Mouse (Mus musculus) intestine, embryonic 14.5 days (tissue): Measurements from ENCODE around the gene Lmod3. TPM values are rescaled to one million over a fixed set of nuclear protein-coding genes. Genes with fewer than 3 reads are reported as not detected.

Experiments
- ATAC-seq: fragments of 200-750 bp; cut with Nextera tagmentation; replicated peaks from 2 replicates; pipeline ENCODE4 v1.8.0; 2017; ENCODE audit warnings: low read depth, moderate number of reproducible peaks, moderate TSS enrichment, moderate library complexity; ENCODE audit not compliant: low FRiP score, low TSS enrichment
- DNase-seq: peaks from one replicate; pipeline ENCODE4 v3.0.0-alpha.2; 2018; ENCODE audit warnings: low spot score
- H3K27ac ChIP-seq: fragments of 300-500 bp; sonication (generic); 2 replicates; pipeline ENCODE4 v1.5.1; 2014; ENCODE audit warnings: low read depth, mild to moderate bottlenecking, control low read depth
- H3K27me3 ChIP-seq: fragments of 300-500 bp; sonication (generic); replicated peaks from 2 replicates; pipeline ENCODE4 v1.6.1; 2014; ENCODE audit warnings: low read length, control low read depth; ENCODE audit not compliant: control insufficient read depth, insufficient read depth
- H3K36me3 ChIP-seq: fragments of 300-500 bp; sonication (generic); 2 replicates; pipeline ENCODE4 v1.6.1; 2014; ENCODE audit warnings: low read length, control low read depth; ENCODE audit not compliant: control insufficient read depth, insufficient read depth
- H3K4me1 ChIP-seq: fragments of 300-500 bp; sonication (generic); replicated peaks from 2 replicates; pipeline ENCODE4 v1.6.1; 2014; ENCODE audit warnings: low read length, control low read depth, mixed read lengths; ENCODE audit not compliant: control insufficient read depth, insufficient read depth
- H3K4me2 ChIP-seq: fragments of 300-500 bp; sonication (generic); 2 replicates; pipeline ENCODE4 v1.6.1; 2014; ENCODE audit warnings: low read length
- H3K4me3 ChIP-seq: fragments of 300-500 bp; sonication (generic); 2 replicates; pipeline ENCODE4 v1.5.1; 2014; ENCODE audit warnings: low read depth, low read length, control low read depth, mixed read lengths
- H3K9ac ChIP-seq: fragments of 300-500 bp; sonication (generic); 2 replicates; pipeline ENCODE4 v1.6.1; 2014; ENCODE audit warnings: mild to moderate bottlenecking, low read length
- H3K9me3 ChIP-seq: fragments of 300-500 bp; sonication (generic); 2 replicates; pipeline ENCODE4 v1.6.1; 2016; ENCODE audit warnings: low read length, control low read depth; ENCODE audit not compliant: control insufficient read depth
- WGBS: fragments of 180-500 bp; shearing (Covaris S2); extraction: QIAGEN DNeasy Blood & Tissue Kit; methylation state at CpG from one replicate; pipeline ENCODE4 v1.1.7; 2014; 5-methylcytosine and 5-hydroxymethylcytosine counted together
- polyA plus RNA-seq: library from polyadenylated mRNA; unstranded; fragments of >200 nt; fragmentation: Nextera tagmentation; extraction: Ambion mirVana; gene quantifications from 2 replicates; pipeline ENCODE4 v1.2.1, GENCODE M21; 2014

Lmod3 gene
- polyA plus RNA-seq, 1 experiment from 2014 or later, result 0.11 TPM

DNA sequence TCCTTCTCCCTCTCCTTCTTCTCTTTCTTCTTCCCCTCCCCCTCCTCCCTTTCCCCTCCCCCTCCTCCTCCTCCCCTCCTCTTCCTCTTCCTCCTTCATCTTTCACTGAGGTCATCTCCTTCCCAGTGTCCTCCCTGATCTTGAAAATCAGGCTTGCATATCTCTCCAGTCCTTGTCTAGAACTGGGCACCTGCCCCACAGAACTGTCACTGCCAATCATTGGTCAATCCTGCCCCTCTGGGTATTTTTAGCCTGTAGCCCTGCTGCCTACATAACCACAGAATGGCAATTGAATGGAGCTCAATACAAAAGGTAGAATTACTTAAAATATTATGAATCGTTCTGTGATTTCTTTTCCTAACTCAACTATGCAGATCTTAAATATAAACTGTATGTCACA lies 5.9 kb upstream of the Lmod3 start:
- ATAC-seq, result no peak
- Histone ChIP-seq H3K4me1 (no peaks in the 10 kb centered on the region), H3K4me3 (no peak overlapping the region), H3K27ac (no peak overlapping the region), H3K9me3 (no peaks in the 10 kb centered on the region), H3K4me2 (no peak overlapping the region), H3K27me3 (no peaks in the 10 kb centered on the region), H3K36me3 (no peaks in the 10 kb centered on the region), H3K9ac (no peak overlapping the region)
- 88% methylated on average over 1 of the region's 1 CpGs for WGBS
- DNase-seq, result no peak

DNA sequence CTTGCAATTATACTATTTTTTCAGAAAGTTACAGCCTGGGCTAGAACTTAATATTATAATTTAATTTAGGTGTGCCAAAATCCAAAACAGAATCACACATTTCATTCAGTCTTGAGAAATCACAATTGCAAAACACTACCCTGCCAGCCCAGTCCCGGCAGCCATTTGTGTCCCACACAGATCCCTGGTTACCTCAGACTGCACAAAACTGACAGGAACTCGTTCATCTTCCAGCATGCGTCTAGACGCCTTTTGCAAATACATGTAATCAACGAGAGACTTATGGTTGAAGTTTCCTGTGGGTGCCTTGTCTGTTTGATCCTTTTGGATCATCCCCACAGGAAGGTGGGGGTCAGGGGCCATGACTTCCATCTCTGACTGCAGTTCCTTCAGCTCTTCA lies 473 bp downstream of the Lmod3 start:
- ATAC-seq, result no peak
- no peaks in the 10 kb centered on the region for H3K27me3 ChIP-seq
- H3K36me3 ChIP-seq, result no peaks in the 10 kb centered on the region
- 35% methylated on average over 5 of the region's 5 CpGs for whole genome bisulfite sequencing
- no peak for DNase-seq
- no peak overlapping the region for H3K4me2 ChIP-seq
- H3K4me3 ChIP-seq, result no peak overlapping the region
- H3K27ac ChIP-seq, result no peak overlapping the region
- 0 out of 2 replicates have a peak, but pooled peaks cover 4% of the 10 kb centered on the region for H3K4me1 ChIP-seq
- H3K9ac ChIP-seq, result no peak overlapping the region
- no peaks in the 10 kb centered on the region for H3K9me3 ChIP-seq

DNA sequence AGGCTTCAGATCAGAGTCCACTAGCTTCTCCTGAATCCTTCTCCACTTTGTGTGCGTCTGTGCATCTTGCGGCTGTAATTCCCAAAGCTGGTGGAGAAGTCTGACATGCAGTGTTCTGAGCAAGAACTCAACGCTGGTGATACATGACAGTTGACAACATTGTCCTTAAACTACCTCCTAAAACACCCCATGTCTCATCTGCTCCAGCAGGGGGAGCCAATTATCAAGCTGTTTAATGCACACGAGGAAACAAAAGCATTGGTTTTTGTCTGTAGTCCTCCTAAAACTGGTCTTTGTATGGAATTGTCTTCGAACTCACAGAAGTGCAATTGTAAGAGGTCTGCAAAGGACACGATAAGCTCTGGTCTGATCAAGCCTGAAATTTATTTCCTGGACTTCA lies 1.6 kb downstream of the Lmod3 start:
- Histone ChIP-seq H3K4me1 (0 out of 2 replicates have a peak, but pooled peaks cover 4% of the 10 kb centered on the region), H3K9ac (no peak overlapping the region), H3K4me3 (no peak overlapping the region), H3K4me2 (no peak overlapping the region), H3K27me3 (no peaks in the 10 kb centered on the region), H3K36me3 (no peaks in the 10 kb centered on the region), H3K9me3 (no peaks in the 10 kb centered on the region), H3K27ac (no peak overlapping the region)
- DNase-seq, result peak; percentile 67
- ATAC-seq, result no peak
- WGBS, result 42% methylated on average over 6 of the region's 6 CpGs

DNA sequence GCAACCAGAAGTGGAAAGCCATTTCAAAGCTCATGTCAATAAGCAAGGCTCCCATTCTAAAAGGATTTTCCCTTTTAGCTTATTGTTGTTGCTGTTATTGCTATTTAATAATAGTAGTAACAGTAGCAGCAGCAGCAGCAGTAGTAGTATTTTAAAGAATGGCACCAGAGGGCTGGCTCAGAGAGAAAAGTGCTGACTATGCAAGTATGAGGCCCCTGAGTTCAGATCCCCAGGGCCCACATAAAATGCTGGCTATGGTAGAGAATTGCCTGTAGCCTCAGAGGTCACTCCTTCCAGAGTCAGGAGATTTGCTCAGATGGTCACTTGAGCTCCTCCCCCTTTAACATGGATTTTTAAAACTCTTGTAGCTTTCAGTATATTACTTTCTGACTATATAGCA lies 7.4 kb downstream of the Lmod3 start:
- DNase-seq (no peak), ATAC-seq (no peak)
- no peak overlapping the region for H3K4me3 ChIP-seq
- no peaks in the 10 kb centered on the region for H3K4me1 ChIP-seq
- H3K4me2 ChIP-seq, result no peak overlapping the region
- no peaks in the 10 kb centered on the region for H3K27me3 ChIP-seq
- H3K9me3 ChIP-seq, result no peaks in the 10 kb centered on the region
- H3K36me3 ChIP-seq, result no peaks in the 10 kb centered on the region
- no peak overlapping the region for H3K9ac ChIP-seq
- no peak overlapping the region for H3K27ac ChIP-seq

DNA sequence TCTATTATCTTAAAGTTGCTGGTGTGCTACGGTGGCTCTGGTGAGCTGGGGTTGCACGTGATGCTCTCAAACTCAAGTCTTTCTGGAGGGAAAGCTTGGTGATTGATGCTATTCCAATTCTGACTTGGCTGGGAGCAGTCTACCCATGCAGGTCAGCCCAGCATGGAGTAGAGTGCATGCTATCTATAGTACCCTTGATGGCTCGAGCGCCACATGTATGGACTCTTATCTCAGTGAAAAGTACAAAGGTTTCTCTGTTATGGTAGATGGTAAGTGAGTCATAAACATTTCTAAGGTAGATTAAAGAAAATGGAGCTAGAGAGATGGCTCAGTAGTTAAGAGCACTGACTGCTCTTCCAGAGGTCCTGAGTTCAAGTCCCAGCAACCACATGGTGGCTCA lies 10.0 kb downstream of the Lmod3 start:
- Histone ChIP-seq H3K4me1 (no peaks in the 10 kb centered on the region), H3K27me3 (no peaks in the 10 kb centered on the region), H3K4me3 (no peak overlapping the region), H3K9ac (no peak overlapping the region), H3K36me3 (no peaks in the 10 kb centered on the region), H3K4me2 (no peak overlapping the region), H3K27ac (no peak overlapping the region), H3K9me3 (no peaks in the 10 kb centered on the region)
- ATAC-seq (no peak), DNase-seq (no peak)
- 82% methylated on average over 4 of the region's 4 CpGs for WGBS

DNA sequence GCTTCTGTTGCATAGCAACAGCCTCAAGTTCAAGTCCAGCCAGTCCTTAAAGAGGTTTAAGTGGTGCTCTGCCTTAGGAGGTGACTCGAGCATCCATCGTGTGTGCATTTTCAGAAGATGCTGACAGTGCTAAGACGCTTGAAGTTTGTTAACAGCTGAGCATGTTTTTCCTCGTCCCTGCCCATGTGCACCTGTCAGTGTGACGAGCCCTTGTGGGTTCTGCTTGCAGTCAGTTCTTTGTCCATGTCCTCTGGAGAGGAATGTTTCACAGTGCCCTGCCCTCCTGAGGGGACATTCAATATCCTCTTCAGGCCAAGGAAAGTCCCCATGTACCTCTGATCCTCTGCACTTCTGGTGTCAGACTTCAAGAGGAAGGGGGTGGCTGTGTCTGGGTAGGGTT lies 12.5 kb downstream of the Lmod3 start:
- Histone ChIP-seq H3K4me2 (no peak overlapping the region), H3K4me1 (no peaks in the 10 kb centered on the region), H3K36me3 (no peaks in the 10 kb centered on the region), H3K9me3 (no peaks in the 10 kb centered on the region), H3K4me3 (no peak overlapping the region), H3K27ac (no peak overlapping the region), H3K27me3 (no peaks in the 10 kb centered on the region), H3K9ac (no peak overlapping the region)
- no peak for DNase-seq
- no peak for ATAC-seq
- WGBS, result 84% methylated on average over 5 of the region's 5 CpGs

DNA sequence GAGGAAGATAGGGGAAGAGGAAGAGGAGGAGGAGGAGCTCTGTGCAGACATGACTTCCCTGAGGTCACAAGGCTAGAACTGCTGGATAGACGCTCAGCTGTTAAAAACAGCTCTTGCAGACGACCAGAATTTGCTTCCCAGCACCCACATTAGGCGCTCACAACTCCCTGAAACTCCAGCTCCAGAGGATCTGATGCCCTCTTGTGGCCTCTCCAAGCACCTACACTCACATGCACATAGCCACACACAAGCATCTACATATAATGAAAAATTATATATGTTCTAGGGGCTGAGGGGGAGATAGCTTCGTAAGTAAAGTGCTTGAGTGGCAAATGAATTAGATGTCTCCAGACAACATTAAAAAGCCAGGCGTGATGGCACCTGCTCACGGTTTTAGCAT lies 13.2 kb downstream of the Lmod3 start:
- no peak for ATAC-seq
- H3K9ac ChIP-seq, result no peak overlapping the region

DNA sequence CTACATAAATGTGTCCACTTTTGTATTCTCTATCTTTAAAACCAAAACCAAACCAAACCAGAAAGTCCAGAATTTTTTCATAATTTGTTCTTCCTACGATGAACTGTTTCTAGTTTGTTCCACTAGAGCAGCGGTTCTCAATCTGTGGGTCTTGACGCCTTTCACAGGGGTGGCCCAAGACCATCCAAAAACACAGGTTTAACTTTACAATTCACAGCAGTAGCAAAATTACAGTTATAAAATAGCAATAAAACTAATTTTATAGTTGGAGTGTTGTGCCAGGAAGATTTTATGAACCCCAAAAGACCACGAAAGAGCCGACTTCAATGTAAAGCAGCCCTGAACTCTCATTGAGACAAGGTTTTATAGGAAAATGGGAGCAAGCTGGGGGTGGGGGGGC lies 16.5 kb downstream of the Lmod3 start:
- 94% methylated on average over 5 of the region's 5 CpGs for WGBS
- no peaks in the 10 kb centered on the region for H3K27me3 ChIP-seq
- H3K27ac ChIP-seq, result no peak overlapping the region
- H3K9me3 ChIP-seq, result no peaks in the 10 kb centered on the region
- DNase-seq (no peak), ATAC-seq (no peak)
- no peak overlapping the region for H3K4me3 ChIP-seq
- H3K36me3 ChIP-seq, result peaks cover 17% of the 10 kb centered on the region; the same call in 1 of the 2 replicates
- no peaks in the 10 kb centered on the region for H3K4me1 ChIP-seq
- H3K4me2 ChIP-seq, result no peak overlapping the region
- no peak overlapping the region for H3K9ac ChIP-seq

More for the DNA sequence above, 13.2 kb downstream of the Lmod3 start:
- Histone ChIP-seq H3K27ac (no peak overlapping the region), H3K9me3 (no peaks in the 10 kb centered on the region), H3K27me3 (no peaks in the 10 kb centered on the region), H3K4me3 (no peak overlapping the region), H3K4me1 (no peaks in the 10 kb centered on the region), H3K4me2 (no peak overlapping the region), H3K36me3 (no peaks in the 10 kb centered on the region)
- WGBS, result 94% methylated on average over 6 of the region's 6 CpGs
- DNase-seq, result no peak

DNA sequence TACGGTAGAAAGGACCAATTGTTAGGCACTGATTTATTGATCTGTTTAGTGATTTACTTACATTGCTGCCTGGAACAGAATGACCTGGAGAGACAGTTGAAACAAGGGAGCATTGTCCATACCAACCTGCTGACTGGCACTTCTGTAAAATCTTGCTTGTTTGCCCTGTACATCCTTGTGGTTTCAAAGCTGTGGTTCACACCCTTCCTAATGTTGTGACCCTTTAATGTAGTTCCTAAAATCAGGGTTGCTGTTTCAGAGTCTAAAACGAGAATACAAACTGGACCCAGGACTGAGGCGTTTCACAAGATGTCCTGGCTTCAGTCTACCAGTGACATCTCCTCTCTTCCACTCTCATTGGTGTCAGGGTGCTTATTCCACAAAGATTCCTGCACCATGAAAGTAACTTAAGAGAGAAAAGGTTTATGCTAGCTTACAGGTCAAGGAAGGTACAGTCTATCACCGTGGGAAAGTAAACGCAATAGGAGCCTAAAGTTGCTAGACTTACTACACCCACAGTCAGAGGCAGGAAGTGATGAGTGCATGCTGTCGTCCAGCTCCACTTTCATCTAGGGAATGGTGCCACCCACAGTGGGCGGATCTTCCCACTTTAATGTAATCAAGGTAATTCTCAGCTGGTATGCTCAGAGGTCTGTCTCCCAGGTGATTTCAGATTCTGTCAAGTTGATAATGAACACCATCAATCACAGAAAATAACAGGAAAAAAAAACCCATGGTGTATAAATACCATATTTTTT lies 17.5 kb downstream of the Lmod3 start:
- Histone ChIP-seq H3K4me3 (no peak overlapping the region), H3K27ac (no peak overlapping the region), H3K4me1 (no peaks in the 10 kb centered on the region), H3K9ac (no peak overlapping the region), H3K27me3 (no peaks in the 10 kb centered on the region), H3K36me3 (peaks cover 25% of the 10 kb centered on the region), H3K9me3 (no peaks in the 10 kb centered on the region), H3K4me2 (no peak overlapping the region)
- DNase-seq, result no peak
- WGBS, result 79% methylated on average over 7 of the region's 7 CpGs
- ATAC-seq, result no peak
